Mouse (Mus musculus): Measurements from ENCODE around the gene Utrn. TPM values are rescaled to one million over a fixed set of nuclear protein-coding genes. Genes with fewer than 3 reads are reported as not detected.

Gene Utrn
- total RNA-seq, 2 experiments from 2014 or later = 34.0 to 35.6 TPM

GRCm38 (mm10) chr10:12379123-12379522 lies 490.0 kb downstream of the Utrn start:
- DNase-seq = no peak

- DNase-seq = no peak
Observed at GRCm38 (mm10) chr10:12377727-12378126, 491.4 kb downstream of the Utrn start.

GRCm38 (mm10) chr10:12376015-12376414 lies 493.1 kb downstream of the Utrn start:
- DNase-seq = no peak

- DNase-seq = no peak
Observed at GRCm38 (mm10) chr10:12374741-12375140, 494.4 kb downstream of the Utrn start.

GRCm38 (mm10) chr10:12354556-12354955 lies 514.6 kb downstream of the Utrn start:
- no peak for DNase-seq

GRCm38 (mm10) chr10:12354106-12354505 lies 515.1 kb downstream of the Utrn start:
- no peak for DNase-seq

- DNase-seq = no peak
Observed at GRCm38 (mm10) chr10:12339704-12340558, 529.2 kb downstream of the Utrn start.

- peak; percentile 7 to 9 for DNase-seq
Observed at GRCm38 (mm10) chr10:12339005-12339703, 530.0 kb downstream of the Utrn start.

Other genes with a start within 250 kb of the Utrn start
- gene Stx11, start 94.9 kb upstream of the Utrn start, total RNA-seq (2021) = under 1 TPM; 0.15 to 0.23 TPM
- gene Sf3b5, start 136.0 kb upstream of the Utrn start, total RNA-seq (2021) = 1 to 10 TPM; 7.3 to 10.0 TPM
- 10 to 100 TPM; 23.7 to 26.6 TPM for gene Plagl1, start 191.1 kb upstream of the Utrn start, total RNA-seq (2021)

Measured in layer of hippocampus, postnatal 36 days (tissue).